Mouse (Mus musculus) v-Abl transformed pro-B cells (cell line): ENCODE data around the gene Dtx3l.
"Not testable (repeated sequence)": the region's sequence is repeated elsewhere in the genome, so short reads cannot be mapped to it uniquely, and the experiment has no call there.

Experiments used
- in situ Hi-C, 2 experiments: fragments of 400-800 bp; cut with MboI; formaldehyde crosslinking; loops; one replicate each; pipeline ENCODE4 v1.15.1; 2025; ENCODE audit not compliant: unreplicated experiment in 2 of 2

Dtx3l gene

GRCm38 (mm10) chr16:35894997-35895396, 44.0 kb downstream of the Dtx3l start:
- in situ Hi-C loops = no loop called here

- in situ Hi-C loops = not testable (repeated sequence)
Measured at GRCm38 (mm10) chr16:35891603-35892002, 47.3 kb downstream of the Dtx3l start.

- in situ Hi-C loops = no loop called here
Measured at GRCm38 (mm10) chr16:35890645-35891044, 48.3 kb downstream of the Dtx3l start.

GRCm38 (mm10) chr16:35888910-35889309, 50.0 kb downstream of the Dtx3l start:
- in situ Hi-C loops = no loop called here

- in situ Hi-C loops = no loop called here
Measured at GRCm38 (mm10) chr16:35888174-35888573, 50.8 kb downstream of the Dtx3l start.
